Mouse (Mus musculus): ENCODE measurements around the gene Wnt10a. TPM values are rescaled to one million over a fixed set of nuclear protein-coding genes. Genes with fewer than 3 reads are reported as not detected.
"Not testable (repeated sequence)": the region's sequence is repeated elsewhere in the genome, so short reads cannot be mapped to it uniquely, and the experiment has no call there.

Gene Wnt10a
- total RNA-seq, 1 experiment from 2014 or later, result not detected

GRCm38 (mm10) chr1:74808078-74808477 is 16.8 kb downstream of the Wnt10a start:
- peak; percentile 72 for ATAC-seq (replicated peaks; ENCODE audit: low read depth, poor library complexity, severe bottlenecking)

GRCm38 (mm10) chr1:74809007-74809406 is 17.7 kb downstream of the Wnt10a start:
- no peak for ATAC-seq (replicated peaks; ENCODE audit: low read depth, poor library complexity, severe bottlenecking)

- no peak for ATAC-seq (replicated peaks; ENCODE audit: low read depth, poor library complexity, severe bottlenecking)
Measured at GRCm38 (mm10) chr1:74814931-74815647, 23.8 kb downstream of the Wnt10a start.

GRCm38 (mm10) chr1:74815965-74816364 is 24.6 kb downstream of the Wnt10a start:
- not testable (repeated sequence) for ATAC-seq (replicated peaks; ENCODE audit: low read depth, poor library complexity, severe bottlenecking)

- peak; percentile 94 for ATAC-seq (replicated peaks; ENCODE audit: low read depth, poor library complexity, severe bottlenecking)
Measured at GRCm38 (mm10) chr1:74816612-74817199, 25.4 kb downstream of the Wnt10a start.

GRCm38 (mm10) chr1:74817219-74817618 is 25.9 kb downstream of the Wnt10a start:
- peak; percentile 20 for ATAC-seq (replicated peaks; ENCODE audit: low read depth, poor library complexity, severe bottlenecking)

GRCm38 (mm10) chr1:74818509-74818908 is 27.2 kb downstream of the Wnt10a start:
- ATAC-seq (replicated peaks; ENCODE audit: low read depth, poor library complexity, severe bottlenecking), result no peak

- ATAC-seq (replicated peaks; ENCODE audit: low read depth, poor library complexity, severe bottlenecking), result not testable (repeated sequence)
Measured at GRCm38 (mm10) chr1:74823598-74823997, 32.3 kb downstream of the Wnt10a start.

GRCm38 (mm10) chr1:74824518-74825302 is 33.4 kb downstream of the Wnt10a start:
- ATAC-seq (replicated peaks; ENCODE audit: low read depth, poor library complexity, severe bottlenecking), result no peak

GRCm38 (mm10) chr1:74830061-74830460 is 38.7 kb downstream of the Wnt10a start:
- ATAC-seq (replicated peaks; ENCODE audit: low read depth, poor library complexity, severe bottlenecking), result peak; percentile 56; the same call in 1 of the 2 replicates

- ATAC-seq (replicated peaks; ENCODE audit: low read depth, poor library complexity, severe bottlenecking), result no peak
Measured at GRCm38 (mm10) chr1:74833255-74833654, 41.9 kb downstream of the Wnt10a start.

GRCm38 (mm10) chr1:74843090-74843489 is 51.8 kb downstream of the Wnt10a start:
- ATAC-seq (replicated peaks; ENCODE audit: low read depth, poor library complexity, severe bottlenecking), result no peak

- no peak for ATAC-seq (replicated peaks; ENCODE audit: low read depth, poor library complexity, severe bottlenecking)
Measured at GRCm38 (mm10) chr1:74846341-74846740, 55.0 kb downstream of the Wnt10a start.

- no peak for ATAC-seq (replicated peaks; ENCODE audit: low read depth, poor library complexity, severe bottlenecking)
Measured at GRCm38 (mm10) chr1:74848946-74849345, 57.6 kb downstream of the Wnt10a start.

- ATAC-seq (replicated peaks; ENCODE audit: low read depth, poor library complexity, severe bottlenecking), result no peak
Measured at GRCm38 (mm10) chr1:74850251-74850650, 58.9 kb downstream of the Wnt10a start.

- ATAC-seq (replicated peaks; ENCODE audit: low read depth, poor library complexity, severe bottlenecking), result no peak
Measured at GRCm38 (mm10) chr1:74851001-74851775, 59.9 kb downstream of the Wnt10a start.
